Mouse (Mus musculus): ENCODE results near the gene 2410004B18Rik.
"Not testable (repeated sequence)": the region's sequence is repeated elsewhere in the genome, so short reads cannot be mapped to it uniquely, and the experiment has no call there.

Gene 2410004B18Rik

DNA sequence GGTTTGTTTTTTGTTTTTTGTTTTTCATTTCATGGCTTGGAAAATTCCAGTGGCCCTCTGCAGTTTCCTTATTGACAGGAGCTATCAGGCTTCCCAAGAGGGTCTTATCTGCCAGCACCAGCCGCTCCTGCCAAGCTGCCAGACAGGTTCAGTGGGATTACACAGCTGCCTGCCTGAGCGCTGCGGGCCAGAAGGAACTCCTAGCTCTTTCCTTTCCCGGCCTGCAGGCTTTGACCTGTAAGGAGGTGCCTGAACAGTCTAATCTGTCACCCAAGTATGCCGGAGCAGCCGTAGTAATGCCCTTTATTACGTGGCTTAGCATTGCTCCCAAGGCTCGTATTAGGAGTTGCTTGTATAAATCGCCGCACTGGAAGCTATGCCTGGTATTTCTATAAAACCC, 26.7 kb downstream of the 2410004B18Rik start:
- DNase-seq (ENCODE audit: extremely low spot score, low read depth, low spot score), result no peak

DNA sequence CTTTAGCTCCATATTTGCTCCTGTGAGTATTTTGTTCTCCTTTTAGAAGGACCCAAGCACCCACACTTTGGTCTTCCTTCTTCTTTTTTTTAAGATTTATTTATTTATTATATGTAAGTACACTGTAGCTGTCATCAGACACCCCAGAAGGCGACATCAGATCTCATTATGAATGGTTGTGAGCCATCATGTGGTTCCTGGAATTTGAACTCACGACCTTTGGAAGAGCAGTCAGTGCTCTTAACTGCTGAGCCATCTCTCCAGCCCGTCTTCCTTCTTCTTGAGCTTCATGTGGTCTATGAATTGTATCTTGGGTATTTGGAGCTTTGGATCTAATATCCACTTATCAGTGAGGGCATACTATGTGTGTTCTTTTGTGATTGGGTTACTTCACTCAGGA, 27.8 kb downstream of the 2410004B18Rik start:
- not testable (repeated sequence) for DNase-seq (ENCODE audit: extremely low spot score, low read depth, low spot score)

- no peak for DNase-seq (ENCODE audit: extremely low spot score, low read depth, low spot score)
Measured at GRCm38 (mm10) chr3:145966806-145967205, 29.0 kb downstream of the 2410004B18Rik start.

DNA sequence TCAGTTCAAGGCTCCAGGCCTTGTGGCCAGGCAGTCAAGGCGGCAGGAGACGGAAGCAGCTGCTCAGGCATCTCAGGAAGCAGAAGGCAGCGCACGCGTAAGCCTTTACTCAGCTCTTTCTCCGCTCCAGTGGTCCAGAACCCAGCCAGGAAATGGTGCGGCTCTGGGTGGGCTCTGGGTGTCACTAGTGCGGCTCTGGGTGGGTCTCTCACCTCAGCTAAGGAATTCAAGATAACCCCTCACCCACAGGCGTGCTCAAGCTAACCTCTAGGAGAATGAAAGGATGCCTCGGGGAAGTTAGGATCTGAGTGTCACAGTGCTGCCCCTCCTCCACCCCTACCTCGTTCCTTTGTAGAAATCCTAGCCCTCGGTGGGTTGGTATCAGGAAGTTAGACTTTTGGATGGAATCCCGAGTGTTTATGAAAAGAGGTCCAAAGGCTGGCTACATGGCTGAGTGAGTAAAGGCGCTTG, 31.3 kb downstream of the 2410004B18Rik start:
- DNase-seq (ENCODE audit: extremely low spot score, low read depth, low spot score), result no peak

DNA sequence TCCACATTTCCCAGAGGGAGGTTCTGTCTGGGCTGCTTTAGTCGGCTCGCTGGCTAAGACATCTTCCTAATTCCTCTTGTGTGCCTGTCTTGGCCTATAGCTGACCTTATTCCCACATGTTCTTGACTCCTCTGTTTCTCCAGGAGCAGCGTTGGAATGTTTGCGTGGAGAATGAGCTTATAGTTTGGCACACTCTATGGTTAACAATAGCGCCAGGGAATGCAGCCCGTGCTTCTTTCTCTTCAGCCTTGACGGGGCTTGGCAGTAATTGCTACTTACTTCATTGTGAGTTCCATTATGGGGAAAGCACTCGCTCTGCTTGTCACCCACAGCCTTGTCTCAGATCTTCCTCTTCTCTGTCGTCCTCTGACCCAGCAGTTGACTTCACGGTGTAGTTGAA, 33.7 kb downstream of the 2410004B18Rik start:
- DNase-seq (ENCODE audit: extremely low spot score, low read depth, low spot score), result no peak

DNA sequence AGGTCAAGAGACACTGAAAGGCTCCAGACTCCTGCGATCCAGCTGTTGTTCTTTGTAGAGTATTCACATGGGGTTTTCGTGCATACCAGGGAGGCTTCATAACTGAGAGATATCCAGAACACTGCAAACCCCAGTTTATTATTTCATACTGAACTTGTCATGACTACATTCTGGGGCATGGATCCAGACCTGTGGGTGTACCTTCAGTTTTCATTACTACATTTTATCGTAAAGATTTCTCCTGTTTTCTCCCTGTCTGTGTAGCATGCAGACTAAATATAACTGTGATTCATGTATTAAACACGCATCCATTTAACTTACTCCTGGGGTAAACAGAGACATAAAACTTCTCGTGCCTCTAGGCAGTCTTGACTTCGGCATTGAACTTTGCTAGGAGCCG, 37.2 kb downstream of the 2410004B18Rik start:
- no peak for DNase-seq (ENCODE audit: extremely low spot score, low read depth, low spot score)

DNA sequence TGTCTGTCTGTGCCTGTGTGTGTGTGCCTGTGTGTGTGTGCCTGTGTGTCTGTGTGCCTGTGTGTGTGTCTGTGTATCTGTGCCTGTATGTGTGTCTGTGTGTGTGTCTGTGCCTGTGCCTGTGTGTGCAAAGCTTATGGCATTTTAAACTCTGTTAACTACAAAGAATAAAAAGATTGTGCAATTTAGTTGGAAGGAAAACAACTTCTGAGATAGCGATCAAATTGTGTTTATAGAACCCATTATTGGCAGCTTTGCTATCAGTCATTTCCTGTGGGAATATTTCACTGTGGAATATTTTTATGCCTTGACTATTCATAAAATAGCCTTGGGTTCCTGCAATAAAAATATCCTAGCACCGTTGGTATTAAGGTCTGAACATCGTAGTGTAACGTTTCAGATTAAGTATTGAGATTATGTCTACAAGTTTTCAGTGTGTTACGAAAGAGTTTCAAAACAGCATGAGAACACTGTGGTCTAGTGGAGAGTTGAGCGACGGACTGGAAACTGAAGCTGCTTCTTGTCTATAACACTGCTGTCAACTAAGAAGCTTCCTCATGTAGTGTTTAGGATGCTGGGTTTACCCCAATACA, 47.6 kb downstream of the 2410004B18Rik start:
- no peak for DNase-seq (ENCODE audit: extremely low spot score, low read depth, low spot score)

DNA sequence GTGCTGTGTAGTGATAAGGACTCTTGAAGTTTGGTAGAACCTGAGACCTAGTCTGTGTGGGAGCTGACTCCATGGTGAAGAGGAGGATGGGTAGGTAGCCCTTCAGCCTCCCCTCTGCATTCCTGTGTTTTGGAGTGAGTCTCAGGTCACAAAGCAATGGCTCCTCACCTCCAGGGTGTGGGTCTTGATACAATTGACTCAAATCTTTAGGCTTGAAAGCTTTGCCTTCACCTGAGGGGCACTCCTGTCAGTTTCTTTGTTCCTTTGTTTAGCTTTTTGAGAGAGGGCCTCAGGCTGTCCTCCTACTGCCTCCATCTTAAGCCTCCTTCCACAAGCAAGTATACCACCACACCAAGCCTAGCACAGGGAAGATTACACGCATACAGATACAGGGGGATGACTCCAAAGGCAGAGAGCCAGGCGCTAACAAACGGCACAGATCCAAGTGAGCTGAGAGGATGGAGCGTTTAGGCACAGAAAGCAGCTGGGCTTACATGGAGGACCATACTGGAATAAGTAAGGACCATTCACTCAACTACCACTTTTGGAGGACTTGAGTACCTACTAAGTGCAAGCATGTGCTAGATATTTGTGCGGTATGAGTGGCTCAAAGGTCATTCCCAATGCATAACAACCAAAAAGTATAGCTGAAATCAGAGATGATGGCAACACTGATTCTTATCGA, 48.6 kb downstream of the 2410004B18Rik start:
- DNase-seq (ENCODE audit: extremely low spot score, low read depth, low spot score), result no peak

DNA sequence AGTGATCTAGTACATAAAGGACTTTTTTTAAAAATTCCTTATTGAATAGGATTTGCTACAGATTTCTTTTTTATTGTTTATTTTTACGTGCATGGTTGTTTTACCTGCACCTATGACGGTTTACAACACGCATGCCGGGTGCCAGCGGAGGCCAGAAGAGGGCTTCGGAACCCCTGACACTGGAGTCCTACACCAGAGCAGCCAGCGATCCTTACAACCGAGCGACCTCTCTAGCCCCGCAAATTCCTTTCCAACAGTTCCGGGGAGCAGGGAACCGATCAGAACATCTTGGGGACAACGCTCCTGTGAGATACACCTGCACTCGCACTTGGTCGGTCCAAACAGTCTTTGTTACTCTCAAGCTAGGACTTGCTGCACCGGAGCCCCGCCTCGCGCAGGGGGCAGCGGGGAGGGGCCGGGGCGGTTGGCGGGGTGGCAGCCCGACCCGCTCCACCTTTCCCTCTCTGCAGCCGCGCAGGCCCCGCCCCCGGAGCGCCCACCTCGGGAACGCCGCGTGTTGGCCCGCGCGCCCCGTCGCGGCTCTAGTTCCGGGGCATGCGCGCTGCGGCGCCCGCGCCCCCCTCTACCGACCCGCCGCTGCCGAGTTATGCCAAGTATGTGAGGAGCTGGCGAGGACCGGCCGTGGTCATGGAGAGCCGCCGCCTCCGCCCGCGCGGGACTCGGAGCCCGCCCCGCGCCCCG, 49.6 kb downstream of the 2410004B18Rik start, which contains the start of gene Syde2:
TSS of gene Syde2 (plus strand) at position 603 of the 702 bp plus-strand sequence.
- DNase-seq (ENCODE audit: extremely low spot score, low read depth, low spot score), result no peak

DNA sequence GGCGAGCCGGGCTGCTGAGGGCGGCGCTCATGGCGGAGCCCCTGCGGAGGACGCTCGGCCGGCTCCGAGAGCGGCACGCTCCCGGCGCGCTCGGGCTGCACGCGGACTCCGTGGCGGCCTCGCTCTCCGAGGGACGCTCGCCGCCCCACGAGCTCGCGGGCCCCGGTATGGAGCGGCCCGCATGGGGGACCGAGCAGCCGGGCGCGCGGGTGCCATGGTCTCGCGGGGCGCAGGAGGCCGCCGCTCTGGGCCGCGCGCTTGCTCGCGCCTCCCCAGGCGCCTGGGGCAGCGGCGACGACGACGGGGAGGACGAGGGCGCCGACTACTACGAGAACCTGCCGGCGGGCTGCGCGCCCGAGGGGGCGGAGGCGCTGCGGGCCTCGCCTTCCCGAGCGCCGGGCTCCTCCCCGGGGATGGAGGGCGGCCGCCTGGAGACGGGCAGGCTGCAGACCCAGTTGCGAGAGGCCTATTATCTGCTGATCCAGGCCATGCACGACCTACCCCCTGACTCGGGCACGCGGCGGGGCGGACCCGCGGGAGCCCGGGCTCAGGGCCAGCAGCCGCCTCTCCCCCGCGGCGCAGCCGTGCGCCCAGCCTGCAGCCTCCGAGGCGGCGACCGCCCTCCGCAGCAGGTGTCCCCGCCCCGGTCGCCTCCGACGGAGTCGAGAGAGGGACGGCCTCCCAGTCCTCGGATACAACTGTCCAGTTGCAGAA, 50.3 kb downstream of the 2410004B18Rik start:
- DNase-seq (ENCODE audit: extremely low spot score, low read depth, low spot score), result no peak

DNA sequence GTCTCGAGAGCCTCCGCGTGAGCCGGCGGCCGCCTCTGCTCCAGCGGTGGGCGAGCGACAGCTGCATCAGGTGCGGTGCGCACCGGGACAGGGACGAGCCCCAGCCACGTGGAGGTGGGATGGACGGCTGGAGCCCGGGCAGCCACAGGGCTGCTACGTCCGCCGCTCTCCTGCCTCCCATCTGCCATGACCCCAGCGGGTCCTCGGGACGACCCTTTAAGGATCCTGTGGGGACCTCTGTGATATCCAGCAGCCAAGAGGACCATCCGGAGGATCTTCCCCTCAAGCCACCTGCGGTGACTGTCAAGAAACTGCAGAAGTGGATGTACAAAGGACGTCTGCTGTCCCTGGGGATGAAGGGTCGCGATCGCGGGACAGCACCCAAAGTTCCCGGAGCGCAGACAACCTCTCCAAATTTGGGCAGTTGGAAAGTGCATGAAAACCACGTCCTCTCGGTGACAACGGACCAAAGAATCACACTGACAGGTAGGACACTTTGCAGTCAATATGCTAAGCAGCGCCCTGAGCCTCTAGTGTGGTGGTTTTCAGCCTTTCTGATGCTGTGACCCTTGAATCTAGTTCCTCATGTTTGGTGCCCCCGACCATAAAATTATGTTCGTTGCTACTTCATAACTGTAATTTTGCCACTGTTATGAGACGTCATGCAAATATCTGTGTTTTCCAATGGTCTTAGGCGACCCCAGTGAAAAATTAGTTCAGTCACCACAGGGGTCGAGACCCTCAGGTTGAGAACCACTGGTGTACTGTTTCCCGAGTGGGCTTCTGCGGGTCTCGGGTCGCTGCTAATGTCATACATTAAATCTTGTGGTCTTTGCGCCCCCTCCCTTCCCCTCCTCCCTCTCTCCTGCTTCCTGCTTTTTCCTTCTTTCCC, 51.1 kb downstream of the 2410004B18Rik start:
- DNase-seq (ENCODE audit: extremely low spot score, low read depth, low spot score), result no peak

DNA sequence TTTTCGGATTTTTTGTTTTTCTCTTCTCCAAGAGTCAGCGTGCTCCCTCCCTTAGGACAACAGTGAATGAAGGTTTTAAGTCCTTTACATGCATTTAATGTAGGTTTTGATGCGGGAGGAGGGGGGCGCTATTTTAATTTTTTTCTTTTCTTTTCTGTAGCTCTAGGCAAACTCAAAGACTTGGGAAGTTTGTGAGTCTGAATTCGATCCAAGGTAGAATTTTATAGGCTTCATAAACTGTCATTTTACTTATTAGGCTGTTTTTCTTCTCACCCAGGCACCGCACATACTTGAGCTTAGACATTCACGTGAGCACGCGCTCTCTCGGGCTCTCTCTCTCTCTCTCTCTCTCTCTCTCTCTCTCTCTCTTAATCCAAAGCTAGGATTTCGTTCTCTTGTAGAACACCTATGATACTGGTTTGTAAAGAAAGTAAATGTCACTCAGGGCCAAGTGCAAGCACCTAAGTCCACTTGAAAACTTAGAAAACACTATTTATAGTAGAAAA, 51.8 kb downstream of the 2410004B18Rik start:
- no peak for DNase-seq (ENCODE audit: extremely low spot score, low read depth, low spot score)

- DNase-seq (ENCODE audit: extremely low spot score, low read depth, low spot score), result no peak
Measured at GRCm38 (mm10) chr3:145991130-145991529, 53.3 kb downstream of the 2410004B18Rik start.

GRCm38 (mm10) chr3:145991976-145992730, 54.3 kb downstream of the 2410004B18Rik start:
- no peak for DNase-seq (ENCODE audit: extremely low spot score, low read depth, low spot score)

DNA sequence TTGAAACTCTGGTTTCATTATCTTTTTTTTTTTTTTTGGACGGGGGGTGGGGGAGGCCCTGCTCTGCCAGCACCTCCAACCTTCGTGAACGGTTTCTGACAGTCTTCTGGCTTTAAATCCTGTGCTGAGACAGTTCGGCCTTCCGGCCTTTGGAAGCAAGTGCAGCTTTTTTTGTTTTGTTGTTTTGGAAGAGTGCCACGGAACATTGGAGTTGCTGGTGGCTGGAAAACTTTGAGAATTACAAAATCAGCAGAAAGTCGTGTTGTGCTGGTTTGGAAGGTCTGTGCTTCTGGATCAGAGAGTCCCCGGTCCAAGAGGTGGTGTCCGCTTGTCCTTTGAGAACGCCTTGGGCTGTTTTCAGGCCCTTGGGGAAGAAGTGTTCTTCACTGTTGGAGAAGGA, 55.0 kb downstream of the 2410004B18Rik start:
- DNase-seq (ENCODE audit: extremely low spot score, low read depth, low spot score), result no peak

DNA sequence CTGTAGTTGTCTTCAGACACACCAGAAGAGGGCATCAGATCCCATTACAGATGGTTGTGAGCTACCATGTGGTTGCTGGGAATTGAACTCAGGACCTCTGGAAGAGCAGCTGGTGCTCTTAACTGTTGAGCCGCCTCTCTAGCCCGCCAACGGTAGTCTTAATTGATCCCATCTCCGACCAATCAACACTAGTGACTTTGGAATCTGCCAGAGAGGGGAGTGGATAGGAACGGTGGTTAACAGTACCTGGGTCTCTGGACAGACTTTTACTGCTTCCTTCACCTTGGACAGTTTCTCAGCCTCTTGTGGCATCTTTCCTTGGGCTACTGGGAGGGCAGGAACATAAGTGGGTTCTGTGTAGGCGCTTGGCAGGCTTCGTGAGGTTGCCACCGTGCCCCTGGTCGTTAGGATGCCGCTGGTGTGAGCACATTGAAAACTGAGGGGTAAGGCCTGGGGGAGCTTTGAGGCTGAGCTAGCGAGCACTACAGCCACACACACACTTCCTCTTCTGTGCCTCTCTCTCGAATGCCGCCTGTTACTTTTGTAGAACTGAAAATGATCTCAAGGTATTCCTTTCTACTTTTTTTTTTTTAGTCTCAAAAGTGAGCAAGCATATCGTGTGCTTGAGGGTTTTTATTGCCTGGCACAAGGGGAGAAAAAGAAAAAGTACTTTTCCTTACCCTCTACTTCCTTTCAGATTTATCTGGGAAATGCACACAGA, 55.8 kb downstream of the 2410004B18Rik start:
- DNase-seq (ENCODE audit: extremely low spot score, low read depth, low spot score), result no peak
